Mouse (Mus musculus) small intestine, adult 2 months (tissue): ENCODE results near the gene Adamtsl1.

Experiments
- CTCF ChIP-seq: fragments of 200-500 bp; IDR thresholded peaks from 2 replicates; pipeline ENCODE4 v1.5.1; 2012; ENCODE audit warnings: low read depth, mild to moderate bottlenecking, control low read depth, inconsistent platforms, low read length, moderate library complexity, mixed read lengths; ENCODE audit not compliant: insufficient replicate concordance, insufficient read length; ENCODE audit errors: extremely low read depth
- POLR2A ChIP-seq: fragments of 200-500 bp; IDR thresholded peaks from 2 replicates; pipeline ENCODE4 v1.6.1; 2012; ENCODE audit warnings: low read depth, mild to moderate bottlenecking, control low read depth, inconsistent platforms, low read length, moderate library complexity

GRCm38 (mm10) chr4:85585426-85585825 lies 71.5 kb downstream of the Adamtsl1 start:
- TF ChIP-seq CTCF (no peak), POLR2A (no peak)
